Mouse (Mus musculus) B cell, adult (primary cell): Measurements from ENCODE around the gene Csn1s2b. TPM values are rescaled to one million over a fixed set of nuclear protein-coding genes. Genes with fewer than 3 reads are reported as not detected.

Experiments
- total RNA-seq: library from RNA; stranded (reverse); gene quantifications from 4 replicates; pipeline ENCODE4 v1.2.4, GENCODE M21; 2023; ENCODE audit not compliant: inconsistent age

Gene Csn1s2b
- not detected in 4 replicates for total RNA-seq

DNA sequence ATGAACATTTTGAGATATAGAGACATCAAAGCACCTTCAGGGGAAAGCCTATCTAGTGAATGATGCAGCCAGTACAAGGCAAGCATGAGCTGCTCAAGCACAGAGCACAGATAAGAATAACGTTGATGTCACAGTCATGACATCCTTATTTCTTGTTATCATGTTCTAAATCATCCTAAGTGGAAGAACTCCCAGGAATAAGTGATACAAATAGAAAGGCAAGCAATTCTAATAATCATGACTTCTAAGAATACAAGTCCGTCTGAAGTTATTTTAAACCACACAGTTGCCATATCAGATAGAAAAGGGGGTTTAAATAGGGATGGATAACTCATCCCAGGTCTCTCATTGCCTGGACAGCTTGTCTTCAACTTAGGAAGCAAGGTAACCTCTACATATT lies at the start of gene Csn1s2b:
Gene Csn1s2b (plus strand): TSS at position 301 of the 400 bp plus-strand sequence.

GRCm38 (mm10) chr5:87774267-87774666 lies 33.6 kb upstream of the Csn1s2b start, which contains the start of gene Csn1s2a:
Gene Csn1s2a, plus strand, starts transcription at chr5:87774567.

GRCm38 (mm10) chr5:87825386-87825785 lies 17.5 kb downstream of the Csn1s2b start, which contains the start of gene Prr27:
Gene Prr27, plus strand, starts transcription at chr5:87825686.

Other genes starting within 250 kb of the Csn1s2b start
- not detected in 4 replicates for gene Sult1d1, start 239.1 kb upstream of the Csn1s2b start, total RNA-seq
- not detected in 4 replicates for gene Sult1e1, start 216.5 kb upstream of the Csn1s2b start, total RNA-seq
- not detected in 4 replicates for gene Csn1s1, start 141.9 kb upstream of the Csn1s2b start, total RNA-seq
- not detected in 4 replicates for gene Csn2, start 108.5 kb upstream of the Csn1s2b start, total RNA-seq
- gene Csn1s2a, start 33.5 kb upstream of the Csn1s2b start, total RNA-seq: not detected in 4 replicates
- gene Prr27, start 17.6 kb downstream of the Csn1s2b start, total RNA-seq: not detected in 4 replicates
- not detected in 4 replicates for gene Odam, start 76.9 kb downstream of the Csn1s2b start, total RNA-seq
- gene Csn3, start 117.5 kb downstream of the Csn1s2b start, total RNA-seq: not detected in 4 replicates
- gene 2310003L06Rik, start 161.4 kb downstream of the Csn1s2b start, total RNA-seq: not detected in 4 replicates
- gene Gm28434, start 161.4 kb downstream of the Csn1s2b start, total RNA-seq: not detected in 4 replicates
- not detected in 4 replicates for gene Cabs1, start 171.4 kb downstream of the Csn1s2b start, total RNA-seq
- not detected in 4 replicates for gene Smr3a, start 194.5 kb downstream of the Csn1s2b start, total RNA-seq